Mouse (Mus musculus) telencephalon, adult 2 months (tissue): ENCODE results near the gene Mamld1.
"Not testable (repeated sequence)": the region's sequence is repeated elsewhere in the genome, so short reads cannot be mapped to it uniquely, and the experiment has no call there.

ENCODE experiments used
- DNase-seq: peaks from one replicate; pipeline ENCODE4 v3.0.0-alpha.2; 2011; ENCODE audit warnings: low read depth, low spot score

Mamld1 gene

DNA sequence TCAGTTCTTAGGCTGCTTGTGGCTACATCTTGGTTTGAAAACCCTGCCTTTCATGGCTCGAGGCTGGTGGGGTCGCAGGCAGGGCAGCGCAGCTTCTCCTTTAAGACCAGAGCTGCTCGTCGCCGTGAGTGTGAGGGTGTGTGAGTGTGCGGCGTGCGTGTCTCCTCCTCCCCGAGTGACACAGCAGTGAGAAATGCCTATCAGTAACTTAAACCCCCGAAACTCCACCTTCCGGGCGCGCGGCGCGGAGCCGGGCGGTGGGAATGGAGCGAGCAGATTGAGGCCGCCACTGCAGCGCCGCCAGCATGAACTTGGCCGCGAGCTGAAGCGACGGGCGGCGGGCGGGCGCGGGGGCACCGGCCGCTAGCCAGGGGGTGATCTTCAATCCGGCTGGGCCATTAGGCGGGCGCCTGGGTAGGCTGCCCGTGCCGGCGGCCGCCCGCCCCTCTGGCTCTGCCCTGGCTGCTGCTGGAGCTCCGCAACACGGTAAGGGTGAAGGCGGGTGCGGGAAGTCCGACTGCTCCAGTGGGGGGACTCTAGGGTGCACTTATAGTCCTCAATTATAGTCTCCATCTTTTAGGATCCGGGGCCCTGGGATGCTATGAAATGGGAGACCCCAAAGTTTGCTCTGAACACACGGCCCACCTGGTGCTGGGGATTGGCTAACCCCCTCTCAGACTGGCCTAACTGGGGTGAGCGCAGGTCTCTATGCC lies at the start of gene Mamld1:
TSS of gene Mamld1 (plus strand) at position 393 of the 713 bp plus-strand sequence.
- DNase-seq = peak; percentile 69

GRCm38 (mm10) chrX:71024718-71025117 lies 25.3 kb upstream of the Mamld1 start:
- no peak for DNase-seq

- DNase-seq = no peak
Measured at GRCm38 (mm10) chrX:71028007-71028406, 22.0 kb upstream of the Mamld1 start.

- not testable (repeated sequence) for DNase-seq
Measured at GRCm38 (mm10) chrX:71028976-71029375, 21.1 kb upstream of the Mamld1 start.

DNA sequence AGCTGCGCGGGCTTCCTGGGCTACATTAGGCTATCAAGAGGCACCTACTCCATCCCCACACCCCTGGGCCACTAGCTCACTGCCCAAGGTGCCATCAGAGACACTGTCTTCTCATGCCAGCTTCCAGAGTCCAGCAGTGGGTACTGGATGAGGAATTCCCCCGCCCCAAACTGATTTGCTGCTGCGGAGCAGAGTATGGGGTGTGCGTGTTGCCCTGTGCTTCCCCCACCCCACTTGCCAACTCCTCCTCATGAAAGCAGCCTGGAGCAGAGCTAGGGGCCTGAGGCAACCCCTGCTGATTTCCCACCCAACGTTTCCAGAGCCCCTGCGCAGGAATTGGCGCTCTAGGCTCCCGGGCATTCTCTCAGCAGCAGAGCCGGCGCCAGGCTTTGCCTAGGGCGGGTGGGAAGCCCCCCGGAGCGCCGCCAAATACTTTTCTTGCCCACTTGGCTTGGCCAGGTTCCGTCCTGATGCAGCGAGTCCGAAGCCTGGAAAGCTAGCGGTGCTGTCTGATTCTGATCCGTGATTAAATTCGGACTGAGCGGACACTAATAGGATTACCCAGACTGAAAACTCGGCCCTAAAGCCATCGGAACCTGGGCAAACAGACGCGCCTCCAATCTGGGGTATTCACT lies 738 bp downstream of the Mamld1 start:
- DNase-seq = no peak

DNA sequence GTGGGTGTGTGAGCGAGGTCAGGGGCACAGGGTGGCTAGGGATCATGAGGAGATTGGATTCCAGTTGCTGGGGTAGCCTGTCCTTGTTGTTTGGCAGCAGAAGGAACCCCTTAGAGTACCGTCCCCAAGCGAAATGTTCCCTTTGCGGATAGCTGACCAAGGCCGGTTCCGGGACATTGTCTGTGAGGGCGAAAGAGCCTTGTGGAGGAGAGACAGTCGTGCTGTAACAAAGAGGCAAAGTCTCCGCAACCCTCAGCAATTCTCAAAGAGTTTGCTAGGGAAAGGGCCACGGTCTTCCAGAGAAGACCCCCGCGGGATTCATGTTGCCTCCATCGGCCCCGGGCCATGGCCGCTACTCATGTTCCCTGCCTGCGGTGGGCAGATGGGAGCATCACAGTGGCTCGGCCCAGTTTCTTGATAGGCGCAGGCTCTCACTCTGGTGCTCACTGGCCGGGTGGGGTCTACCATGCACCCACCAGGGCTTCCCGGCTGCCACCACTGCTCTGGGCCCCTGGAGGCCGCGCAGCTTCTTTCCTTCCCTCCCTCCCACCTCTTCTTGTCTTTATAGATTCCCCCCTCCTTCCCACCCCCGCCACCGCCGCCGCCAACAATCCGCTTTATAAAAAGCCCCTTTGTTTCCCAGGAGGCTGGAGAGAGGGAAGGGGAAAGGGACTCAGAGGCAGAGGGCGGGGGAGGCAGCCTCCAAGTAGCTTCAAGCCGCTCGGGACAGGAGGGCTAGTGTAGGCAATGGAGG lies 1.5 kb downstream of the Mamld1 start:
- DNase-seq = no peak

- peak; percentile 50 for DNase-seq
Measured at GRCm38 (mm10) chrX:71052115-71052478, 2.0 kb downstream of the Mamld1 start.

GRCm38 (mm10) chrX:71052481-71053216 lies 2.6 kb downstream of the Mamld1 start:
- no peak for DNase-seq

DNA sequence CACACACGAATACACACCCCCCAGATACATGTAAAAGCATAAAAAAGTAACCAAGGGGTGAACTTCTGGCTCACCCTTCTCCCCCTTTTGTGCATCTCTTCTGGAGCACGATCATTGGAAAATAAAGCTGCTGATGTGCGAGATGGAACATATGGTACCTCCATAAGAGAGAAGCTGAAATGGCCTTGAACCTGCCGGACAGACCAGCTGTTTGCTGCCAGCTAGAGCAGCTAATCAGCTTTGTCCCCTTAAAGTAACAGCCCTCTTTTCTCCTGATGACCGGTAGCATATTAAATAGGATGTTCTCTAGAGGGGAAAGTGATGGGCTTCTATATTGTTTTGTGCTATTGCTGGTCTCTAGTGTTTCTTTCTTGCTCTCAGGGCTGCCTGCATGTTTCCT lies 3.2 kb downstream of the Mamld1 start:
- DNase-seq = no peak

GRCm38 (mm10) chrX:71056968-71057367 lies 6.9 kb downstream of the Mamld1 start:
- DNase-seq = no peak

DNA sequence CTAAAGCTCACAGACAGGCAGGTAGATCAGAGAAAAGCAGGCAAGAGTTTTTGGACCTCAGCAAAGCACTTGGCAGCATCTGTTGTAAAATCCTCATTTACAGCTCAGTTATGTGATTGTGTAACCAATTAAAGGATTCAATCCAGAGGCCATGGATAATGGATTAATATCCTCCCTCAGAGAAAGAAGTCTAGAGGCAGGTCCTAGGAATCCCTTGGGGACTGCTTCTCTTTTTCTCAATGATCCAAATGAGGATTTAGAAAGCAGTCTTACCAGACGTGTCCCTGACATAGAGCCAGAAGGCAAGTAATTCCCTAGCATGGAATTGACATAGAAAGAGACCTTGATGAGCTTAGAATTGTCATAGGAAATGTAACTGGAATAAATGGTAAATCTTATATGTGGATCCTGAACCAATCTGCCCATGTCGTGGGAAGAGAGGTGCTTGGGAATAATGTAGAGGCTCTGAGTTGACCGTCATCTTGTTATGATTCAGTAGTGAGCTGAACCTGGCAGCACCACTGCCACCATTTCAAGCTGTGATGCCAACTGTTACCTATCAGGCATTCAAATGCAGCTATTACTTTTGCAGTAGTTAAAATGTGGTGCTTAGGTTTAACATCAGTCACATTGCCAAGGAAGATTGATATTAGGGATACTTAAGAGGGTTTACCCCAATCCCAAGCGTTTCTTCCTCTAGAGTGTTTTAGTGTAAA lies 35.2 kb downstream of the Mamld1 start:
- DNase-seq = no peak

- no peak for DNase-seq
Measured at GRCm38 (mm10) chrX:71087370-71088079, 37.5 kb downstream of the Mamld1 start.

DNA sequence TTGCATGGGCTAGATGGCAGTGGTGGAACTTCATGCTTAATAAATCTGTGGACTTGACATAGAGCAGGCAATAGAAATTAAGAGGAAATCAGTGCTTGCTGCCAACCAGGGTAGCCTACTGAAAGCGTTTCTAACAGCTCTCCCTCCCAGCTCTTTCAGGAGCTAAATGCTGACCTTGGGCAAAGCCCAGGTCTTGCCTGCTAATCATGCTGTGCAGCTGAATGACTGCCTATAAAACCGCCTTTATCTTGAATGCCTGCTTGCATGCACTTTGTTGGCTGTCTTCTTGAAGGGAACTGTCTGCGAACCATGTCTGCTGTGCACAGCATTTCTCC lies 38.0 kb downstream of the Mamld1 start:
- no peak for DNase-seq

- DNase-seq = no peak
Measured at GRCm38 (mm10) chrX:71105820-71106219, 55.8 kb downstream of the Mamld1 start.

DNA sequence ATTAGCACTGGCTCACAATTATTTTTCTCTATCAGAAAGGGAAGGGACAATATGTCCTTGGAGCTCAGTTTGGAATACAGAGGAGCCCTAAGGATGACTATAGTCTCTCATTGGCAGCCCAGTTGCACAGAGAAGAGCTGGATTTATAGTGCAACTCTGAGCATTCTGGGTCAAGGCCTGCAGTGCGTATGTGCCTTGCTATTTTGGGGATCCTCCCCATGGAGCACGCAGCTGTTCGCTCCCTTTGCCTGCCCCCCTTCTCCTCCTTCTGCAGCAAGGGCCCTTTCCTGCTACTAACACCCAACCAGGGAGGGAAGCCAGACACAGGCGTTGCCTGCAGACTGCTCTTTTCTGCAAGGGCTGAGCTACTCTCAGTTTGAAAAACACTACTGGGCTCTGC lies 56.3 kb downstream of the Mamld1 start:
- peak; percentile 72 for DNase-seq

- DNase-seq = no peak
Measured at GRCm38 (mm10) chrX:71108056-71108735, 58.1 kb downstream of the Mamld1 start.

- peak; percentile 21 for DNase-seq
Measured at GRCm38 (mm10) chrX:71110333-71110732, 60.3 kb downstream of the Mamld1 start.

GRCm38 (mm10) chrX:71122359-71123293 lies 72.6 kb downstream of the Mamld1 start:
- DNase-seq = no peak

DNA sequence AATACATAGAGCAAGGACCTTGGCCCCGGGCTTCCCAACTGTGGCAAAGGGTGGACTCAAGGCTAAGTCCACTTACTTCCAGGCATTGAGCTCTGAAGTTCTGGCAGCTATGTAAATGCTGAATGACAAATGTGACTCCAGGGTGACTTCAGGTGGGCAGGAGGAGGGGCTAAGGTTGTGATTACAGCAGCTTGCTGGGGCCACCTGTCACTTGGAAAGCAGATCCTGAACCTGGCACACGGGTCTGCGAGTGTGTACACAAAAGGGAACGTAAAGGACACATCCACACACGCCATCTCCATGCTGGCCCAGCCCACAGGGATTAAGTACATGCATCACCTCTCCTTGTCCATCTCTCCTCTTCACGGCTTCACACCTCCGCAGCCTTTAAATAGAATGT lies 75.0 kb downstream of the Mamld1 start:
- no peak for DNase-seq
